8 mouse cellular contexts compared by ENCODE assay signal in genomic region chr19:44562652-44563206, GRCm38 (mm10). TPM values are rescaled to one million over a fixed set of nuclear protein-coding genes. Genes with fewer than 3 reads are reported as not detected.
DNase-seq lines count a peak whose midpoint lies in the region; ATAC-seq lines count a peak whose summit lies in the region.

Gene Hif1an (plus strand): TSS chr19:44562850.

- intact Hi-C loops in gastrocnemius, postnatal 14 days (cut with DNase I; ENCODE audit: low total_unique reads), result no loop called here
- intact Hi-C loops in left cerebral cortex, postnatal 10 days (cut with DNase I), result no loop called here

- peak; percentile 94 to 98 for DNase-seq in adrenal gland, adult (ENCODE audit: inconsistent age in 2 of 2, low spot score in 1 of 2)
- peak; percentile 99 for DNase-seq in embryo, embryonic 10.5 days (ENCODE audit: low spot score)
- peak; percentile 90 for DNase-seq in gastrocnemius, postnatal 14 days
- DNase-seq in left cerebral cortex, postnatal 10 days (ENCODE audit: extremely low spot score in 1 of 2, low spot score in 2 of 2), result peak; percentile 93 to 94
- peak; percentile 90 for DNase-seq in right cerebral cortex, postnatal 25 days
- DNase-seq in urinary bladder, postnatal 4 days (ENCODE audit: low spot score in 2 of 2), result peak; percentile 86 to 92

- ATAC-seq in inflammation-experienced regulatory T-cells, adult 6 months, result peak; percentile 100
- peak; percentile 96 for ATAC-seq in megakaryocyte-erythroid progenitor cell, adult 5-6 weeks (replicated peaks; ENCODE audit: low FRiP score, low TSS enrichment, poor library complexity, severe bottlenecking)

RNA-seq across cellular contexts. Expression of gene Hif1an, which starts in this region (rescaled TPM):
- 10 to 100 TPM; 80.1 to 84.0 TPM for total RNA-seq in gastrocnemius, postnatal 14 days (2021)
- 10 to 100 TPM; 22.7 to 27.5 (median 26.2) TPM for polyA plus RNA-seq in inflammation-experienced regulatory T-cells, adult 6 months (2017; shearing (Covaris generic))
- 10 to 100 TPM; 32.5 to 33.7 TPM for total RNA-seq in left cerebral cortex, postnatal 10 days (2021)
- total RNA-seq in megakaryocyte-erythroid progenitor cell, adult 5-6 weeks (2014; fragmentation: Nextera tagmentation), result 14.2 and 18.4 TPM in 2 replicates
- total RNA-seq in megakaryocyte-erythroid progenitor cell, adult 5-6 weeks (2017), result 5.2 and 15.2 TPM in 2 replicates

Comparison
In these comparisons a context has a peak if more than half of its experiments do, and no peak if none do; other contexts are left out.
1. Peak in every context shown above with its lines: DNase-seq and ATAC-seq.